Mouse (Mus musculus): ENCODE data around the gene Ppm1h.

Gene Ppm1h

DNA sequence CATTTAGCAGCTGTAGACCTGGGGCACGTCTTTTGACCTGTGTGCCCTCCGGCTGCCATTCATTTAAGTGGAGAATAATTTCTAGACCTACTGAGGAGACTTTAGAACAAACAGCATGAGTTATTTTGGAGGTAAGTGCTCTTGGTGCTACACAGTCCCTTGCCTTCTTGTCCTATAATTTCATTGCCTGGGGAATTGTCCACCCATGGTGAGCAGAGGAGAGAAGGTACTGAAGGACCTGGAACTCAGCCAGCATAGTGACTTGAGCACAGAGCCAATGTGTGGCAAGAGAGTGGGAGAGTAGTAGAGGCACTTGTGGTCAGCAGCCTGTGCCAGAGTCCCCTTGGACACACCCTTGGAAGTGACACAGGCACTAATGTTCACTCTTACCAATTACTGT lies 64.8 kb downstream of the Ppm1h start:
- peak in 1 of 2 experiments; percentile 23 for DNase-seq (ENCODE audit: low spot score in 2 of 2)

DNA sequence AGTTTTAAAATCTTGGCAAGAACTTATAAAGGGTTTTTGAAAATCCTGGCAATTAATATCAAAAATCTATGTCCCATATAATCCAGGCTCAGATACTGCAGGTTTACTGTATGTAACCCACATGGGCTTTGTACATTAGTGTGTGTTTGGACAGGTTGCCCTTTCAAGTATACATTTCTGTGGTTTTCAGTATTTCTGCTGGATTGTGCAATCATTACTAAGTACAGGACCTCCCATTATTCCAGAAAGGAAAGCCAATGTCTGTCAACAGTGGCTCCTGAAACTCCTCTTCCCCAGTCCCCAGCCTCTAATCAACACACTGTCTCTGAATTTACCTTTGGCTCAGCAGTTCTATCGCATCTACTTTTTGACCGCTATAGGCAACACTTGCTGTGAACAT lies 66.4 kb downstream of the Ppm1h start:
- no peak for DNase-seq (ENCODE audit: low spot score in 2 of 2)

DNA sequence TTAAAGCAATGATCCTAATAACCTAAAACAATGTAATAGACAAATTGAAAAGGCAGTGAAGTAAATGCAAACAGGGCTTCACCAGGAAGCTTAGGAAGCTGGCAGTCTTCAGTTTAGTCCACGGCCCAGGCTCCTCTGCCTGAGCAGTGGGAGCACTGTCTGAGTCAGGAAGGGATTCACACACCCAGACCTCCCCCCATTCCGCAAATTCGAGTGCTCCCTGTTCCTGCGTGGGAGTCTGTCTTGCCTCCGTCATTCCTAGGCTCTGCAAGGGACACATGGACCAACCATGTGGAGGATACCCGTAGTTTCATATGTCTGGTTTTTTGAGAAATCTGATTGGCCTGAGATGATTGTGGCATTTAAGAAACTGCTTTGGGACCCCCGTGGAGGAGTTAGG lies 67.6 kb downstream of the Ppm1h start:
- peak in 1 of 2 experiments; percentile 15 for DNase-seq (ENCODE audit: low spot score in 2 of 2)

DNA sequence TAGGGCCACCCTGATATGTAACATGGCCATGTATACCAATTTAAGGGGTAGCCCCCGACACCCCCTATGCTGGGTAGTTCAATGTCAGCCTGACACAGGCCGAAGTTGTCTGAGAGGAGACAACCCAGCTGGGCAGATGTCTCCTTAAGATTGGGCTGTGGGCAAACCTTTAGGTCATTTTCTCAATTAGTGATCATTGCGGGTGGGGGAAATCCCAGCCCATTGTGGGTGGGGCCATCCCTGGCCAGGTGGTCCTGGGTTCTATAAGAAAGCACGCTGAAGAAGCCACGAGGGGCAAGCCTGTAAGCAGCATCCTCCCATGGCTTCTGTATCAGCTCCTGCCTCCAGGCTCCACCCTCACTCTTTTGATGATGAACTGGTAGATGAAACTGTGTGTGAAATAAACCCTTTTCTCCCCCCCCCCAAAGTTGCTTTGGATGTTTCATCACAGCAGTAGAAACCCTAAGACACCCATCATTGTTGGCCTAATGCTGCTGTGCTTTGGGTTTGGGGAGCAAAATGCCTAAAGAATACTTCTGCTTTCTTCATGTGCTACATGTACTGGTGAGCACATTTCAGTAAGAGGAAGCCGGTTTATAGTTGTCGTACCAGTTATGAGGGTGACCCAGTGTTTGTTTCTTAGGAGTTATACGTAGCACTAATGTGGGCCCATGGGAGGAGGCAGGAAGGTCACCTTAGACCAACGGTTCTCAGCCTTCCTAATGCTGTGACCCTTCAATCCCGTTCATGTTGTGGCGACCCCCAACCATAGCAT lies 68.8 kb downstream of the Ppm1h start:
- peak in 1 of 2 experiments; percentile 17 for DNase-seq (ENCODE audit: low spot score in 2 of 2)

DNA sequence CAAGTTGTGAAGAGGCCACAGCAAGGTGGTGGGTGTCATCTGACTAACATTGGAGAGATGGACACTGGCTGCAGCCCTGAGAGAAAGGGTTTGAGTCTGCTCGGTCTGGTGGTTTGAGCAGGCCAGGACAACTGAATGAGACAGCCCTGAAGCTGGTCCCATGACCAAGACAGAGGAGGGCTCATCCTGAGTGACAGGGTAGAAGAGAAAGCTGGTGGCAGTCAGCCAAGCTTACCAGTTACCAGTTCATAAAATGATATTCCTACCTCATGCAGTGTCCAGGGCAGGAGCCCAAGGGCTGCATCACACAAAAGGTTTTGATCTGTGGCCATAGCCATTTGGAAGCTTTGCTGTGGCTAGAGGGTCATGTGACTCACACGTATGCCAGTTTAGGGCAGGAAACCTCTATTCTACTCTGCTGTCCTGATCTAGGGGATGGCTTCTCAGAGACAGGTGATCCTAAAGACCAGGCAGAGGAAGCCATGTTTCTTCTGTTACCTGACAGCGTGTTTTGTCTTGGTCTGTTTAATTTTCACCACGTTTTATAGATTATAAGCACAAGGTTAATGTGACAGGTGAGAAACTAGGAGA lies 69.9 kb downstream of the Ppm1h start:
- DNase-seq (ENCODE audit: low spot score in 2 of 2), result peak in 1 of 2 experiments; percentile 47

DNA sequence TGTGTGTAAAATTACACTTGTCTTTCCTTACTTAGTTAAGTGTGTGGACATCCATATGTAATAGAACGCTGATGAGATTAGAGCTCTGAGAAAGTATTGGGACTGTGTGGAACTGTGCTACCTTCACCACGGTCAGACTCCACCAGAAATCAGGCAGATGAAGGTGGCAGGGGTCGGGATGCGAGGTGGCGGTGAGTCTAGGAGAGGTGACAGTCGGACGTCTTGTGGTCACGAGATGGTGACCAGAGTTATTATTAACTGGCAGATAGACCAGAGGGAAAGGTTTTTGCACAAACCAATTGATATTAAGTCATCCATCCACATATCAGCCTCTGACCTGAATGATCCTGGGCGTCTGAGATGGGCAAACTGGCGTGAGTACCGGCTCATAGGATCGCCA lies 70.5 kb downstream of the Ppm1h start:
- DNase-seq (ENCODE audit: low spot score in 2 of 2), result no peak

DNA sequence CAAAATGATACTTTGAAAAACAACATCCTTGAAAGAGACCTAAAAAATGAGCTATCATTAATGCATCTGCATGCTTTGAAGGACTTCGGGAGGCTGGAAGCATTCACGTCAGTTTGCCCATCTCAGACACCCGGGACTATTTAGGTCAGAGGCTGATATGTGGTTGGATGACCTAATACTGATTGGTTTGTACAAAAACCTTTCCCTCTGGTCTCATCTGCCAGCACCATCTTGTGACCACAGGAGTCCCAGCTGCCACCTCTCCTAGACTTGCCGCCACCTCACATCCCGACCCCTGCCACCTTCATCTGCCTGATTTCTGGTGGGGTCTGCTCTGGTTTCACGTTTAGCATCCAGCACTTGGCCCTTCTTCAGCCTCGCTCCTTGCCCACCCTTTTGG lies 71.3 kb downstream of the Ppm1h start:
- DNase-seq (ENCODE audit: low spot score in 2 of 2), result no peak

DNA sequence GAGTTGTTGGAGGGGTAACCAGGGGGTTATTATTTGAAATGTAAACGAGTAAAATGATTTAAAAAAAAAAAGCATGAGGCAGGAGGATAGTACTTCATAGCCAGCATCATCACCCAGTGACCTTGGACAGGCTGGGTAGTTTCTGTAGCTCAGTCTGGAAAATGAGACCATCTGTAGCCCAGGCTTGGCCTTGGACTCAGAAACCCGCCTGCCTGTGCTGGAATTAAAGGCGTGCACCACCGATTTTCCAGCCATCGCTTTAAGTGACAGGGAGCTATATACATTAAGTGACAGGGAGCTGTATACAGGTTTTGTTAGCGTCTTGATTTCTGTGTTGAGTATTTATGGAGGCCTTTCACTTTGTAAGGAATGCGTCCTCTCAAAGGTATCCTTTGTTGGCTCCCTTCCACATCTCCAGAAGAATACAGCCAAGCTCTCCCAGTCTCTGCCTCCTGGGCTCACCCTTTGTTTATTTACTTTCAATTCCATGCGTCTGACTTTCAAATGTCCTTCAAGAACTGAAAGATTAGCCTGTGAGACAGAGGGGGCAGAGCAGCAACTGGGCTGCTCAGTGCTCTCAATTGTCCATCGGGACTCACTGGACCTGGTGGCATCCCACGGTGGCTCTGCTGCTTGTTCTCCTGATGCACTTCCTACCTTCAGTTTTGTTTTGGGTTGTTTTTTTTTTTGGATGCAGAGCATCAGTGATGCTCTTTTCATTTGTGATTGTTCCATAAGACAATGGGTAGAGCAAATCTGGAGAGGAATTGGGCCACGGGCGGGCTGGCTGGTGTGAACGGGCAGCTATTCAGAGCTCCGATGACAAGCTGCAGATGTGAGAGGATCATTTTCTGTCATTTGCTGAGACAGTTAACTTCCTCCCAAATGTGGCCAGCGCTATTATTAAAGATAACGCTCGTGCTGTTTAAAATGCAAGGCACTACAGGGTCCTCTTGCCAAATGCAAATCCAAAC lies 74.7 kb downstream of the Ppm1h start:
- DNase-seq (ENCODE audit: low spot score in 2 of 2), result no peak

DNA sequence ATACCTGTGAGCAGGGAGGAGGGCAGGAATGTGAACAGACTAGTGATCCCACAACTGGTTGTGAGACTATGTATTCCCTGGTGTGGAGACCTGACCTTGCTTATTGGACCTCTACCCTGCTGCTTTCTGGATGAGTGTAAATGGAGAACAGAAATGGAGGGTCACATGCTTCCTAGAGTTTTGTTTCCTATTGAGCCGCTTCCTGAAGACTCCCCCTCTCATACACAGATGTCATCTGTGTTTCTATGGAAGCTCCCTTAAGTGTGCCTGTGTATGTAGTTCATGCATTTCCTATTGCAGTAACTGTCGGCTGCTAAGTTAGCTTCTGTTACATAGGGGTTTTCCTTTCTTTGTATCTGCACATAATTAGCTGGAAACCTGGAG lies 75.4 kb downstream of the Ppm1h start:
- no peak for DNase-seq (ENCODE audit: low spot score in 2 of 2)

DNA sequence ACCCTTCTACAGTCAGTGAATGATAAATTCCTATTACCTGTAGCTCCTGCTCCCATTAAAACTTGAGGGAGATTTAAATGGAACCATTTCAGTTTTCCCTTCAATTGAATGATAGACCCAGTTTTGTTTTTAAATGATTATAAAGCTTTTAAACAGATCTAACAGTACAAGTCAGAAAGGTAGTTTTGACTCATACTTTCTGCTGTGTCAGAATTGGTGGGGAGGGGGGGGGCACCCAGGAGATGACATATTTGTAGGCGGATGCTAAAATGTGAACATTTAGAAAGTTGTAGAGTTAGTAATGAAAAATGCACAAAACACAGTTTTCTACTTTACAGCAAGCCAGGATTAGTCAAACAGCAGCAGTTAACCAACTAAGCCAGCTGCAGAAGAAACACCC lies 76.4 kb downstream of the Ppm1h start:
- DNase-seq (ENCODE audit: low spot score in 2 of 2), result no peak

DNA sequence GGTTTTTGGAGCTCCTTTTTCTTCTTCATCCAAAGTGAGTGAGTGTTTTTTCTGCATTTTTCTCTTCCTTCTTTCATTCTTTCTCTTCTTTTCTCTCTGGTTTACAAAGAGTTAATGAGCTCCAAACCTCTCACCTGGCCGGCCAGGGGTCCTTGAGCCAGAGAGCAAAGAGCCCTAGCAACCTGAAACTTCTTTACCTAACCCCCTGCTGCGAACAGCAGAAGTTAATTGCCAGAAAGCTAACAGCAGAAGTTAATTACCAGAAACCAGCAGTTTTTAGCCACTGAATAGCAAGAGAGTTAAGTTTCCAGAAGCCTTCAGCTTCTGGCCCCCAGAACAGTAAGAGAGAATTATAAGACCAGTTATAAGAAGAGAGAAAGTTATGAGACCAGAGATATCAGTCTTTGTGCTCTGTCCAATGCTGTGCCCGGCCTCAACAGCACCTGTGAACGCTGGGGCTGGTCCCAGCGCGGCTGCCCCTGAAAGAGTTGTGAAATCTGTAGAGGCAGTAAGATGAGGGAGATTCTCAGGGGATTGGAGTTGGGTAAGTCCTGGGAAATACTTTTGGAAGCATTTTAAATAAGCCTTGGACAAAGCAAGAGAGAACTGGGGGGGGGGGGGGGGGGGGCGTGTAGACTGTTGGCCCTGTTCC lies 78.4 kb downstream of the Ppm1h start:
- DNase-seq (ENCODE audit: low spot score in 2 of 2), result peak in 1 of 2 experiments; percentile 9

DNA sequence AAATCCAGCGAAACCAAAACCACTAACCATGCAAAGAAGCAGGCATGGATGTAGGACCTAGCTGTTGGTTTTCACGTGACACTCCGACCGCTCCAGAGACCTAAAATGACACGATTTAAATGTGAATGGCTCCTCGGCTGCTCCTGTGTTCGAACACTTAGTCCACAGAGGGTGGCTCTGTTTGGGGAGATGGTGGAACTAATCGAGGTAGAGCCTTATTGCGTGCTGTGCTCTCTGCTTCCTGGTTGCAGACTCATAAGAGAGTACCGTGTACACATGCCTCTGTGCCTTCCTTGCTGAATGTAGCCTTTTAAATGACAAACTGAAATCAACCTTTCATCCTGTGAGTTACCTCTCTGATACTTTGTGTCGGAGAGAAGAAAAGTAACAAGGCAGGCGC lies 79.2 kb downstream of the Ppm1h start:
- DNase-seq (ENCODE audit: low spot score in 2 of 2), result peak in 1 of 2 experiments; percentile 12

DNA sequence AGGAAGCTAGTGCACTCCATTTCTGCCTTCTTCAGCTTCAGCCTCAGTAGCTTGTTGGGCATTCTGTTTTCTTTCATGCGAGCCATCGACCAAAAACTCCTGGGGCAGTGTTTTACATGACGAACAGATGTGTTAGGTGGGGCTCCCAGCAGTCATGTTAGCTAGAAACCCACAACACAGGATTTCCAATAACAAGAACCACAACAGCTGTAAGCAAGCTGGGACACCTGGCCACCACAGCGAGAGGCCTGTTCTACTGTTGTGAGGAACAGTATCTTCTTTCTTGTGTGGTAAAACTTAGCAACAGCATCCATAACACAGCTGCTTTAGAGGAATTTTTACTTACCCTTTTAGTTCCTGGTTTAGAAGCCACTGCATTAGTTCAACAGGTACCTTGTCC lies 79.8 kb downstream of the Ppm1h start:
- DNase-seq (ENCODE audit: low spot score in 2 of 2), result peak in 1 of 2 experiments; percentile 11

DNA sequence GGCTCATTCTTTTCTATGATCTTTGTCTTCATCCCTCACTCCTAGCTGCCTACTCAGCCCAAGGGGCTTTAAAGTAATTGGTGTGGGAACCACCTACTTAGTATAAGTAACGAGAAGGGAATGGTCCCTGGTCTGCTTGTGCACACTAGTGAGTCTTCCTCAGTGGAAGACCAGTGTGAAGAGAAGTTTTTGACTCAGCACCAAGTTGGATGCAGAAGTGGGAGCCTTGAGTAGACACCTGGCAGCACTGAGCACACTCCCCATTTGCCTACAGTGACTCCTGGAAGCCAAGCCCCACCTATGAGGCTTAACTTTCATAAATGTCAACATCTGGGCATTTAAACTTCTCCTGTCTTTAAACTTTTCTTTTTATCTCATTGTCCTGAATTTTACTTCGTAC lies 81.2 kb downstream of the Ppm1h start:
- no peak for DNase-seq (ENCODE audit: low spot score in 2 of 2)

DNA sequence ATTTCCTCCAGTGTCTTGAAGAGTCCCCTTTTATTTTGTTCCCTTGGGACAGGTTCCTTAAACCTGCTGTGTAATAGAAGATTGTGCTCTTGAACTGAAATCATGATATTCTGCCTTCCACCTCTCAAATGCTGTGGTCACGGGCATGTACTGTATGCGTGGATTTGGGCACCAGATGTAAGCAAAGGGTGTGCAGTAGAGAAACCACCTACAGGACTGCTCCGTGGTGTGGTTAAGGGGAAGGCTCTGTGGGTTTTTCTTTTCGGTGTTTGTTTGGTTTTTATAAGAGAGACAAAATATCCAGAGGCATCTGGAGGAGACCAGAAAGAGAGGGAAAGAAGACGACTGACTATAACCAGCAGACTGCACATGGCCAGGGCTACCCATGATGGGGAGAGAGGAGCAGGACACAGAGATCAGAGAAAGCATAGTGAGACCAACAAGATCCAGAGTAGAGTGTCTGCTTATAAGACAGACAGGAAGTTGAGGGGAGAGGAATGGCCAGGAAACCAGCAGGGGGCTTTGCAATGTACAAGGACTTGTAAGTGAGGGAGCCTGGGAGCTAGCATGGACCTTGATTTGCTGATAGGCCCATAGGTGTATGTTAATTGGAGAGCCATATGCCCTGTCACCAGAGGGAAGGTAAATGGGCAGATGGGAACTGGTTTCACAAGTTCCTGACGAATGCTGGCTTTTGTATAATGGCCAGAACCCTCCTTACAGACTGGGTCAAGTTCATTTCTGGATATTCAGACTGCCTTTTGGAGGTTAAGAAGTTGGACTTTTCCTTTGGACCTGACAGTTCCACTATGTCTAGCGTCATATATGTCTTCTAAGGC lies 82.1 kb downstream of the Ppm1h start:
- peak in 1 of 2 experiments; percentile 7 for DNase-seq (ENCODE audit: low spot score in 2 of 2)

DNA sequence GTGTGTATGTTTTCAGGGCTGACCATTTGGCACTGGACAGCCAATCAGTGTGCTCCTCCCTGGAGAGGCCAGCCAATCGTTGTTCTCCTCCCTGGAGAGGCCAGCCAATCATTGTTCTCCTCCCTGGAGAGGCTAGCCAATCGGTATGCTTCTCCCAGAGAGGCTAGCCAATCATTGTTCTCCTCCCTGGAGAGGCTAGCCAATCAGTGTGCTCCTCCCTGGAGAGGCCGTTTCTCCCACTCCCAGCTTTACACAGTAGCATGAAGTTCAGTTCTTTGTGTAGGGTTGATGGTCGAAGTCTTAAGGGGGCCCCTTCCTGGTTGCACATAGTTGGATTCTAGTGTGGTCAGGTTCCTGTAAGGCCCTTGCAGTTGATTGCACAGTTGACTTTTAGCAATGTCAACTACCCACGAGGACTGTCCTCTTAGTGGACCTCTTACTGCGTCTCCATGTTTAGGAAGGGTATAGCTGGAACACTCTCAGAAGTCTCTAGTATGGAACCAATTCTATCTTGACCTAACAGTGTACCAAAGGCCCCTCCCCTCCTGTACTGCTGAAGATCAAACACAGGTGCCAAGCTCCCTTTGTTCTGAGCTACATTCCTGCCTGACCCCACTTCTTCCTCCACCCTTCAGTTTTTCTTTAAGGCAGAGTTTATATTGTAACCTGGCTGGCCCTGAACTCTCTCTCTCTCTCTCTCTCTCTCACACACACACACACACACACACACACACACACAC lies 84.4 kb downstream of the Ppm1h start:
- no peak for DNase-seq (ENCODE audit: low spot score in 2 of 2)

DNA sequence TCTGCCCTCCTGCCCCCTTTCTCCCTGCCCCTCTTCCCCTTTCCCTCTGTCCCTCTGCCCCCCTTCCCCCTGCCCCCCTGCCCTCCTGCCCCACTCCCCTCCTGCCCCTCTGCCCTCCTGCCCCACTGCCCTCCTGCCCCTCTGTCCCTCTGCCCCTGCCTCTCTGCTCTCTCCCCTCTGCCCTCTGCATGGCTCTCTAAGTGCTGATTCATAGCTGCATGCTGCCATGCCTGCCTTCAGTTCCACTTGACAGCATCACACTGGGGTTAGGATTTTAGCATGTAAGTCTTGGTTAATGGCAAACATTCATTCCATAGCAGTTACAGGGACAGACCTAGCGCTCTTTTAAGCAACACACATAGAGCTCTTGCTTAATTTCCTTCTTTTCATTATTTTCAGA lies 85.0 kb downstream of the Ppm1h start:
- DNase-seq (ENCODE audit: low spot score in 2 of 2), result no peak

DNA sequence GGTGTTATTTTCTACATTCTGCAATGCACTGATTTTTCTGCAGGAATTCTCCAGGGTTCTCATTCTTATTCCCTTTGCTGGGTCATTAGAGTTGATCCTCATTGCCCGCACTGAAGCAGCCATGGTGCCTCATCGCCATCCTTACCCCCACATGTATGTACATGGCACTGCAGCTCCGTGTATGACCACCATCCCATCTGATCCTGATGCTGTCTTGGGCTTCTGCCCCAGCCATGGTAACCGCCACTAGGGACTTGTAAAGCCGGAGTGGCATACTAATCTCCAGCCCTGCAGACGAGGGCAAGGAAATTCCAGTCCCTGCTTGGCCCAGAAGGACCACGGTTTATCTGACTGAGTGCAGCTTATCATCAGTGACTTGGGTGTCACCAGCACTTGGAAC lies 86.1 kb downstream of the Ppm1h start:
- no peak for DNase-seq (ENCODE audit: low spot score in 2 of 2)

DNA sequence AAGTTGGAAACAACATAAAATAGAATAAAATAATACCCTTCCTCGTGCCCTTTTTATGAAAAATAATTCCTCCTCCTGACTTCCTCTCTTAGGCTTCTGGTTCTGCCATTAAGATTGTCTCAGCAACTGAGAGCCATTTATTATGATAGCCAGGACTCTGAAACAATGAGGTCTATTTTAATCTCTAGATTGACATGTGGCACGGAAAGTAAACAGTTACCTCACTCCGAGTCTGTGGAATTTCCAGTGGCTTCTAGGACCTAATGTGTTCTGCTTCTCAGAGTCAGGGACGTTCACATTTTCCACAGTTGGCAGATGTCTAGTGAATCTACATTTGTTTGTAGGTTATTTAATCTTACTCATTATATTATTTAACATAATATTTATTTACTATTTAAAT lies 87.0 kb downstream of the Ppm1h start:
- peak in 1 of 2 experiments; percentile 4 for DNase-seq (ENCODE audit: low spot score in 2 of 2)

DNA sequence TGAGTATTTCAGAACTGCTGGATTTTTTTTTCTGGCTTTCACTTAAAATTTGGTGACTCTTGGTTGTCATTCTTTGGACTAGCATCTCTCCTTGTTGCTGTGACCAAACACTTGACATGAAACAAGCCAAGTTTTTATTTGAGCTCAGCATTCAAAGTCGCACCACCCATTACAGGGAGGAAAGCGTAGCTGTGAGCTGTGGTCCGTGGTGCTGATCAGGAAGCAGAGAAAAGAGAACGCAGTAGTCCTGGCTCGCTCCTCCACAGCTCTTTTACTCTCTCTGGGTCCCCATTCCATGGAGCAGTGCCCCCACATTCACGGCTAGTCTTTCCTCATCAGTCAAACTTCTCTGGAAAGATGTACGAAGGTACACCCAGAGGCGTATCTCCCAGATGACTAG lies 87.4 kb downstream of the Ppm1h start:
- DNase-seq (ENCODE audit: low spot score in 2 of 2), result no peak

All from right cerebral cortex, postnatal 10 days (tissue).